Mouse (Mus musculus) kidney, adult 2 months (tissue): ENCODE measurements at regions not wholly inside any gene's neighbourhood (a gene's known extent, or its start where the extent isn't known, plus 50 kb on each side); places are given as distances from the start of the nearest gene placed in this dataset.

Experiments used
- CTCF ChIP-seq: fragments of 200-500 bp; conservative IDR thresholded peaks from 2 replicates; pipeline ENCODE4 v1.5.1; 2011; ENCODE audit warnings: low read depth, mild to moderate bottlenecking, control low read depth, low read length, moderate library complexity, mixed read lengths; ENCODE audit not compliant: insufficient read depth, insufficient read length
- POLR2A ChIP-seq: fragments of 200-500 bp; IDR thresholded peaks from one replicate; pipeline ENCODE4 v1.6.1; 2011; ENCODE audit warnings: low read depth, low read length, control low read depth

DNA sequence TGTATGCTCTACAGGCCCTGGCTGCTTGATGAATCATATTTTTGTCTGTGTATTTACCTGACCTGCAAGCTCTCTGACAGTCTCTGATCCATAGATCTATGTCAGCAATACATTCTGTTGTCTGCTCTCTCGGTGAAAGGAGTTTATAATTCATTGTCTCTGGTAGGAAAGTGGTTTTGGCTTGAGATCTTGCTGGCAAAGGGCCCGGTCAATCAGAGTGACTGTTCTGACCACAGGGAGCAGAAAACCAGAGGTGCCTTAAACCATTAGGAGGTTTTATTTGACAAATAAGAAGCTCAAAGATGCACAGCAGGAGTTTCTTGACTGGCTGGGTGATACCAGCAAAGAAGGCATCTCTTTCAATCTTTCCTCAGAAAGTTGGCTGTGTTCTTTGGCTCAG, 398.2 kb downstream of the Bckdhb start:
- TF ChIP-seq CTCF (no peak), POLR2A (no peak)
